Mouse (Mus musculus): ENCODE data around the gene Rac2.

Gene Rac2

DNA sequence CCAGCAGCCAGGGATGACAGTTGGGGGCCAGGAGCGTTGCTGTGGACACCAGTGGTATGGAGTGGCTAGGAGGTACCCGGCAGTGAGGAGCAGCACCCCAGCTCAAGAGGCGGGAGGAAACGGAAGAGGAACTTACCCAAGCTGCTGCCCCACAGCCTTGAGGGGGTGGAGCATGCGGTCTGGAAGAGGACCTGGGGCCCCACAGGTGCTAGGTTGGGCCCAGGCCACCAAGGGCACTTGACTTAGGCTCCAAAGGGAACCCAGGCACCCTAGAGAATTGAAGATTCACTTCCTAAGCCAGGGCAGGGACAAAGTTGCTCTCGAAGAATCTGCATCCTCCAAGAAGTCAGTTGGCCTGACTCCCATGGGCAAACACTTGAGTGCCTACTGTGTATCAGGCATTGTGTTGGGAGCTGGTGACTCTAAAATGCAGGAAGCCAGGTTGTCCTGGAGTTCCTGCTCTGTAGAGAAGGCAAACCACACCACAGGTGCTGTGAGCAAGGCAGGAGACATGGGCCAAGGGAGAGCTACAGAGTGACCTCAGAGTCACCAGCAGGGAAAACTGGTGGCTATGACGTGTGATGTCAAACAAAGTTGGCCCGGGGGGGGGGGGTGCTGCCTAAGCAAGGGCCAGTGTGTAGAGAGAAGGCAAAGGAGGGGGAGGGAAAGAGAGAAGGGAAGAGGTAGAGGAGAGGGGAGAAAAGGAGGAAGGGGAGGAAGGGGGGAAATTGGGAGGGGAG lies at the start of gene Rac2:
TSS of gene Rac2 (minus strand) at position 126 of the 740 bp plus-strand sequence.
- no peak for DNase-seq

DNA sequence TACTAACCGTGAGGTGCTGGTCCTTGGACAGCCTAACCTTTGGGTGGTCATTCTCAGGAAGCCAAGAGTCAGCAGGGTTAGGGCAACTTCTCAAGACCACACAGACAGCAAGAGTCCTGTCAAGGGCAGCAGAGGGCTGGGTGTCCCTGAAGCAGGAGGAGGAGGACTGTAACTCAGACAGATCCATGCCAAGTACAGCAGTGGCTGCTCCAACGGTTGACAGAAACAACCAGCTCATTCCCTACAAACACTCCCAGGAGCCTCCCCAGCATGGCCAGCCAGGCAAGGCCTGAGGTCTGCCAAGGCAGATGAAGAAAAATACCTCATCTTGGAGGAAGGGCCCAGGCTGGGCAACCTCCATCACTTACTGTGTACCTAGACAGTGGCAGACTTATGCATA lies 44.4 kb upstream of the Rac2 start:
- no peak for DNase-seq

DNA sequence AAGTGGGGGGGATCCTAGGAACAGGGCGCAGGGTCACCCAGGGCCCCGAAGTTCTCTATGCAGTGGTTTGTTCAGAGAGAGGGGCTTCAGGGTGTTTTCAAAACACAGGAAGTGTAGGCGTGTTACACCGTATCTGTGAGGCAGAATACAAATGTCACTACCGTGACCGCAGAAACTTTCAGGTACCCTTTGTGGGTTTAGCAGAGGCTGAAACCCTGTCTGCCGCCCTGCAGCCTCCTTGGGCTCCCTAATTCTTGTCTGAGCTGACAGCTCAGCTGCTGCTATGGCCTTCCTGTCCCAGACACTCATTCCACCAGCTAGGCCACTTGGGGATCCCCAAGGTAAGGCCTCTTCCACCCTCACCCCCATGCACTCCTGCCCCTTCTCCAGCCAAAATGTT lies 42.0 kb upstream of the Rac2 start:
- no peak for DNase-seq

DNA sequence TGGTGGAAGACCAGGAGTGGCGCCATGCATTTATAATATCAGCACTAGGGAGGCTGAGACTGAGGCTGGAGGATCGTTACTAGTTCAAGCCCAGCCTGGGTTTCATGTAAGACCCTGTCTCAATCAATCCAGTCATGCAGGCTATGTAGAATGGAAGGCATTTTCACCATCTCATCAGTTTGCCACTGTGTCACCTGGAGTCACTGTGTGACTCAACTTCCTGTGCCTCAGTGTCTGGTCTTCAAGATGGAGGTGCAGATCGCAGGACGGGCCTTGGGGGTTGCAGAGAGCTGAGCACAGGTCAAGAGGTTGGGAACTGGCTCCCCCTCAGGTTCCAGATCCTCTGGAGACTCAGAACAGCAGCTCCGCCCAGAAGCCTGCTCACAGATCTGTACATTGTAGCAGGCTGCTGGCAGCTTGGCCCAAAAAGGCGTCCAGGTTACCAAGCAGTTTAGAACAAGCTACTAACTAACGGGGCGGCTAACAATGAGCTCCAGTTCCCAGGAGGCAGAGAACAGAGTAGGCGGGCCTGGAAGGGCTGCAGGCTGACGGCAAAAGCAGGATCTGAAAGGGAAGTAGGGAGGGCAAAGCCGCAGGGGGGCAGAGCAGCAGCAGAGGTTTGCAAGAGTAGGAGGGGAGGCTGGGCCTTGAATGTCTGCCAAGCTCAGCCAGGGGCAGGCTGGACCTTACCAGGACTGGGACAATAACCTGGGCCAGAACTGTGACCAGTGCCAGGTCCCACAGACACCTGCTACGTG lies 38.3 kb upstream of the Rac2 start:
- DNase-seq, result no peak

DNA sequence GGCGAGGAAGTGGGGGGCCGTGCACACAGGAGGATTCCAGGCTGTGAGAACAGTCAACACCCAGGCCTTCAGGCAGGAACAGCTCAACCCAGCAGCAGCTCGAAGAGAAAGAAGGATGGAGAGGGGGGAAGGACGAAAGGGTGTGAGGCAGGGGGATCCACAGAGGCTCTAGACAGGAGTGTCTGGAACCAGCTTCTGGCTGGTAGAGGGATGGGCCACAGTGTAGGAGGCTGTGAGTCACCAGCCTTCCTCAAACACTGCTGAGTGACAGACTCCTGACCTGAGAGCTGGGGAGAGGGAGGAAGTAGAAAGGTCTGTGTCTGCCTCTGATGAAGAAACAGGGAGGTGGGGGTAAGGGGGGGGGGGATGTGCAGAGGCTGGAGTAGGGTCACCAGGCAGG lies 34.9 kb upstream of the Rac2 start:
- no peak for DNase-seq

DNA sequence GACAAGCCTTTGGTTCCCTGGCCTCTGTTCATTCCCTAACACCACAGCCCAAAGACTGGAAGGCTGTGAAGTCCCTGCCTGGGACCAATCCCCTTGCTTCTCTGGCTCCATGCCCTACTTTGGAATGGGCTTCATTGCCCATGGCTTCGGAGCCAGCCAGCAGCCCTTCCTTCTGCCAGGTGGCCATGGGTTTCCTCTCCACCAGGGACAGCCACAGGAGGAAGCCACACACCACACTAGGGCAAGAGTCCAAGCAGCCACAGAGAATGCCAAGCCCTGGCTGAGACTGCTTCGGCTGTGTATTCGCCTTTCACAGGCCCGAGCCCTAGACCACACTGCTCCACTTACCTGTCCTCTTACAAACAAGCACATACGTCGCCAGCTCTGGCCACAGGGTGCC lies 33.5 kb upstream of the Rac2 start:
- DNase-seq, result peak; percentile 86

DNA sequence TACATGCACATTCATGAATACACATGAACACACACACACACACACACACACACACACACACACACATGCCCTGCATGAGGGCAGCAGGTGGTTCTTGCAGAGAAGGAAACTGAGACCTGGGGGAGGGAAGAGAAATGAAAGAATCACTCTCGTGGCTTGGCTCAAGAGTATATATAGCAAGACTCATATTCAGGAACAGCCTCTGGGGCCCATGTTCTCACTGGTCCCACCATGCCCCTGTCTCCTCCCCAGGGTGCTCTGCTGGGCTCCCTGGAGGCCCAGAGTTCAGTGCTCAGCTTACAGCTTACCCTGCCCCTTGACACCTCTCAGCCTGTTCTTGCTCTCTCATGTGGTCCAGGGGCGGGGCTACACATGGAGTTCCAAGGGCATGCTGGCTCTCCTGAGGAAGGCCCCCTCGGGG lies 32.8 kb upstream of the Rac2 start:
- DNase-seq, result no peak

DNA sequence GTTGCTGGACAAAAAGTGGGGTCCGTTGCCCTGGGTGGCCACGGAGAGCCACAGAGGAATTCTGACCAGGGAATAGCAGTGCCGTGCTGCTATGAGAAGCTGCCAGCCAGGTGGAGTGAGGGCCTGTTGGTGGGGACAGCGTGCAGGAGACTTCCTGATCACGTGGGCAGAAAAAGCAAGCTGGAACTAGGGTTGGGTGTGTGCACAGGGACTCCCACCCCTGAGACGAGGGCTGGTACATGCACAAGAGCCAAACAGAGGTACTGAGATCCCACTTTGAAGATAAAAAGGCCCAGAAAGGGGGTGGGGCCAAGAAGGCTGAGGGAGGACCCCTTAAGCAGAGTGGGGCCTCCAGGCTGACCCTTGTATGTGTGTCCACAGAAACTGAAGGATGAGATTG lies 31.7 kb upstream of the Rac2 start:
- no peak for DNase-seq

DNA sequence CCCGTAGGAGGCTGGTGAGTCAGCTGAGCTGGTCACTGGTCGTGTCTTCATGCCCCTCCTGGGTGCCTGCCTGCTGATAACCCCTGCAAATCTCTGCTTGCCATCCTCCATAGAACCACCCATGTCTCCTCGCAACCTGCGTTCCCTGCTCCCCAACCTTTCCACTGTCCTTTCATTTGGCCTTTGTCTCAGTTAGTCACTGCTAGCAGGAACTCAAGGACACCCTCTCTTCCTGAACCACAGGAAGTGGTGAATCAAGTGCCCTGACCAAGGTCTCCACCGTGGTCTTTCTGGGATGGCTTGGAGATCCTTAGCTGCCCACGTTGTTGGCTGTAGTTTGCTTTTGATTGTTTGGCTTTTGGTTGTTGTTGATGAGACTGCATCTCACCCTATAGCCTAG lies 28.6 kb upstream of the Rac2 start:
- DNase-seq, result no peak

DNA sequence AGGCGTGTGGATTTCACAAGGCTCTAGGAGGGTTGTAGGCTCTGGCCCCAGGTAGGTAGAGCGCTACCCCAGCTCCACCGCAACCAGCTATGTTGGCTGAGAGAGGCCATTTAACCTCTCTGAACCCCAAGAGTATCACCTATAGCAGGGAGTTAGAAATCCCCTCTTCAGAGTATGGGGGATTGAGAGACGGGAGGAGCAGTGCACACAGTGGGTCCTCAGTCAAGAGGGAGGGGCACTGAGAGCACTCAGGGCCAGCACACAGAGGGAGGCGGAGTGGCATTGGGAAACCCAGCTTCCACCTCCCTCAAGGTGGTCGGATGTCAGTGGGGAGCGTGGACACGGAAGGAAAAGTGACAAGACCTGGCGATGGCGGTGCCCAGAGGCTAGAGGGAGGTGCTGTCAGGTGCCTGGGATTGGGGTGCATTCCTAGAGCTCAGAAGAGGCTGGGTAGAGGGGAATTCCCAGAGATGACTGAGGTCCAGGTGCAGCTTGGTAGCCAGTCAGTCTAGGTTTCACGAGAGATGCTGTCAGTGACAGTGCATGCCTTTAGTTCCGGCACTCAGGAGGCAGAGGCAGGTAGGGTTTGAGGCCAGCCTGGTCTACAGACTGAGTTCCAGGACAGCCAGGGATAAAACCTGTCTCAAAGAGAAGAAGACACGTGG lies 27.1 kb upstream of the Rac2 start:
- DNase-seq, result no peak

DNA sequence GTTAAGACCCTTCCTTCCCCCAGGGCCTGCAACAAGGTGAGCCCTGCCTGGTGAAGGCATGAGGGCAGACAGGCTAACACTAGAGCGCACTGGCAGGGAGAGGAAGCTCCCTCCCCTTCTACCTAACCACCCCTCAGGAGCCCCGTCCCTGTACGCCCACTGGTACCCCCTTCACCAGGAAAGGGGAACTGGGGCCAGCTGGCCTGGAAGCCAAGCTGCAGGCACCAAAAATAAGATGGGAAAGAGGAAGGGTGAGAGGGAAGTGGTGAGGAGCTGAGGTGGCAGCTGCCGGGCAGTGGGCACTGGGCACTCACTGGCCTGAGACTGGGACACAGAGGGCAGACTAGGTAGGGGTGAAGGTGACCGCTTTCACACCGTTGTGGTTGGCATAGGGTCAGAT lies 26.5 kb upstream of the Rac2 start:
- DNase-seq, result no peak

DNA sequence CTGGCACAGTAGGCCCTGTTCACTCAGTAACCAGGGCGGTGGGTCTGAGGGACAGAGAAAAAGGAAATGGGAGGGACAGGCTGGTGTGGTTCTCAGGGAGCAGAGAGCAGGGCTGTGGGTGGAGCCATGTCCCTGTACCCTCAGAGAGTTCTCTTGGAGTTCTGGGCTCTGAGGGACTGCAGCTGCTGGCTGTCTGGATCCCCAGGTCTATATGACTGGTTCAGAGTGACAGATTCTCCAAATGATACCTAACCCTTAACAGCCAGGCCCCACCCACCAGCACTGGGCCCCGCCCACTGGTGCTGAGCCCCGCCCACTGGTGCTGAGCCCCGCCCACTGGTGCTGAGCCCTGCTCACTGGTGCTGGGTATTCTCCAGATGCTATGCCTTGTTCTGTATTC lies 25.1 kb upstream of the Rac2 start:
- DNase-seq, result no peak

DNA sequence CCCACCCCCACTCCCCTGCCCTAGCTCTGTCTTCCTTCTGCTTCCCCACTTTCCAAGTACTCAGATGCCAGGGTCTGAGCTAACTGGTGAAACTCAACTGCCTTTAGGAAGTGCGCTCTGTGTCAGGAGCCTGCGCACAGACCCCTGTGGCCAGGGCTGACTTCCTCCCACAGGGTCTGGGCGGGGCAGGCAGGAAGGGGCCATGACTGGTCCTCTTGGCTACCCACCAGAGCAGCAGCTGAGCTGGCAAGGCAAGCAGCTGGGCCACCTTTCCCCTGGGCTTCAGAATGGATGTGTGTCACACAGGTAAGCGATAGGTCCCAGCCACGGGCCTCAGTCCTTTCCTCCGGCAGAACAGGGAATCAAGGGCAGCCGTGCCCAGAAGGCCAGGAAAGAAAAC lies 24.3 kb upstream of the Rac2 start, which contains the start of gene Cyth4:
TSS of gene Cyth4 (plus strand) at position 134 of the 400 bp plus-strand sequence.
- no peak for DNase-seq

DNA sequence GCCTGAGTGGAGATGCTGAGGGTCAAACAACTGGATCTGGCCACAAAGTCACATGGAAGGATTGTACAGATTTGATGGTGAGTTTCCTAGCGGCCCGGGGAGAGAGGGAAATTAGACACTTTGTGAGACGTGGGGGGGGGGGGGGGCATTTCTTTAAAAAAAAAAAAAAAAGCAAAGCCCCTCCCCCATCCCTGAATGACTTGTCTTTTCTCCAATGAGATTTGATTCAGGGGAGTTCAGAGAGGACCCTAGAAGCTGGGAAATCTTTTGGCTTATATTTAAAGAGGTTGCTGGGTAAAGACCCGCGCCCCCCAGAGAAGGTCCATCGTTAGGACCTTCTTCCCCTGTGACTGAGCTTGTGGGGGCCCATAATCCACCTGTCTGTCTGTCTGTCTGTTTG lies 23.9 kb upstream of the Rac2 start:
- no peak for DNase-seq

DNA sequence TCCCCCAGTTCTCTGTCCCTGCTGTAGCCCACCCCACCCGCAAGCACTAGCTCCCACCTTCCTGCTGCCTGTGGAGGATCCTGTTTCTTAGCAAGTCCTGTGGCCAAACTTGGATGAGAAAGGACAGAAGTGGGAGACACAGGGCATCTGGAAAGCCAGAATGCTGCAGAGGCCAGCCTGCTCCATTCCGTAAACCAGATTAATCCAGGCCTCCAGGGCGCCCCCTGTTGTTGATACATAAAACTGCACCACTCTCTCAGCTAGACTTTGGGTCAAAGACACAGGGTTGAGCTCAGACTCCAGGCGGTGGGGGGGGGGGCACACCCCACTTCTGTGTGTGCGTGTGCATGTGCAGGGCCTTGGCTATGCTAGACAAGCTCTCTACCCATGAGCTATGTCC lies 22.9 kb upstream of the Rac2 start:
- no peak for DNase-seq

DNA sequence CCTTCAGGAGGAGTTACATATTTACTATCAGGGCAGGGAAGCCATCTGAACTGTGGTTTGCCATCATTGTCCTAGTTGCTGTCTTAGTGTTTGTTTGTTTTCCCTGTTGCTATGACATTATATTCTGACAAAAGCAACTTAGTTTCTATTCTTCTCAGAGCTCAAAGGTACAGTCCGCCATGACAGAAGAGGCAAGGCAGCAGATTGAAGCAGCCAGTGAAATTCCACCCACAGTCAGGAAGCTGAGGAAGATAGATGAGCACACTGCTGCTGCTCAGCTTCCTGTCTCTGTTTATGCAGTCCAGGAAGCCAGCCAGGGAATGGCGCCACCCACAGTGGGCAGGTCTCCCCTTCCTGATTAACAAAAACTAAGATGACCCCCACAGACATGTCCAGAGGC lies 22.2 kb upstream of the Rac2 start:
- DNase-seq, result no peak

DNA sequence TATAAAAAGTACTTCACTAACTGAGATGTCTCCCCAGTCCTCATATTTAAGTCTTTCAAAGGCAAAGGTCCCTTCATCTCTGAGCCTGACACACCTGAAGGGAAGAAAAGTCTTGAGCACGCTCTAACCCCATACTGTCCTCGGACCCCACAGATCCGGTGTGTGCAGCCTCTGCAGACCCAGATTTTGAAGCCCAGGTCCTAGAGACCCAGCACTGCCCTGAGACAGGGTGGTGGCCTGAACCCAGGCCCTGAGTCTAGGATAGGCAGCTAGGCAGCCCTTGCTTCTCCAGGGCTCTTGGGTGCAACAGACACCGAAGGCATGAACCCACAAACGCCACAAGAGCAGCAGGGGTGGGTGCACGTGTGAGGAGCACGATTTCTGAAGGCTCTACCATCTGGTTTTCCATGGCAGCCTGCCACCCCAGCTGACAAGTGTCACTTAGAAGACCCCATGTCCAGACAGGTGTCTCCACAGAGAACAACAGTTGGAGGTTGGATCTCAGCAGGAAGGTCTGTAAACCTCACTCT lies 21.4 kb upstream of the Rac2 start:
- no peak for DNase-seq

DNA sequence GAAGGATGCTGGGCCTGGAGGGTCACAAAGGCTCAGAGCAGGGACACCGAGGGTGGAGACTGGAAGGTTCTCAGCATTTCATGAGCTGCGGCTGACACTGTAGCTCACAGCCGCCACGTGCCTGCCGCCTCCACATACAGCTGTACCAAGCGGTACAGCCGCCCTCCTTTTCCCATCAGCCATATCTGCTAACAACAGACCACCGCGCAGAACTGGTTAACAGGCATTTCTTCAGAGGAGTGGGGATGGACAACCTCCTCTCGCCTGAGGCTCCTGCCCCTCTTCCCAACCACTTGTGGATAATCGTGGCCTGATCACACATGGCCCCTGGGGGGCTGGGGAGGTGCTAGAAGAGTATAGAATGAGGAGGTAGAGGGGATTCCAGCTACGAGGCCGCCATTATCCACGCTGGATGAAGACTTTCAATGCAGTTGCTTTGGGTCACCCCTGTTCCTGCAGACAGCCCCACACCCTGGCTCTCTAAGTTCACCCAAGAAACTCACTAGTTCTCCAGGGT lies 19.9 kb upstream of the Rac2 start:
- DNase-seq, result no peak

DNA sequence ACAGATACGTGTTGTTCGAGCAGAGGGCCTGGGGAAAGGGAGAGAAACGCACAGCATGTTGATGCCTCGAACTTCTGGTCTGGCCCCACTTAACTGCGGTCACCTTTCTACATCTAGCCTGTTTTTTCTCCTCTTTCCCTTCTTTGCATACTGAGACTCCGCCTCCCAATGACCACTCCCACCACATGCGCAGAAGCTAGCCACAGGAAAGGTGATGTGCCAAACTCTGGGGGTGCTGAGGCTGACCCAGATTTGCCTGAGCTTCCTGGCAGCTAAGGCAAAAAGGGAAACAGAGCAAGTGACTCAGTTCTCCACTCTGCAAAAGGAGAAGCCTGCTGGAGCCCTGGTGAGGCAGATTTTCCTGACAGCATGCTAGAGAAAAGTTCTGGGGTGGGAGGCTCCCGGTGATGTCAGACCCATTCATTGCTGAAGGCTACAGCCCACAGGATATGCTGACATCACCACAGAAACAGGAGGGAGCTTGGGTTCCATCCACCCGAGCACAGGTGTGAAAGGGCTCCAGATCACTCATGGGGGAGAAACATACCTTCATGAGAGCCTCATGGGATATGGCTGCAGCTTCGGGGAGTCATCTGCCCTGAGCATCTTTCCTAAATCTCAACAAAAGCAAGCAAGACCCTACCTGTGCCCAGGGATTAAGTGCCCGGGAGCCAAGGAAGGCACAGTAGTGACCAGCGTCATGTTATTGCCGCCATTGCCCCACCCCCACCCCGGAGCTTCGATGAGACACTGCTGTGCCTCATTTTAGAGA lies 19.3 kb upstream of the Rac2 start:
- no peak for DNase-seq

DNA sequence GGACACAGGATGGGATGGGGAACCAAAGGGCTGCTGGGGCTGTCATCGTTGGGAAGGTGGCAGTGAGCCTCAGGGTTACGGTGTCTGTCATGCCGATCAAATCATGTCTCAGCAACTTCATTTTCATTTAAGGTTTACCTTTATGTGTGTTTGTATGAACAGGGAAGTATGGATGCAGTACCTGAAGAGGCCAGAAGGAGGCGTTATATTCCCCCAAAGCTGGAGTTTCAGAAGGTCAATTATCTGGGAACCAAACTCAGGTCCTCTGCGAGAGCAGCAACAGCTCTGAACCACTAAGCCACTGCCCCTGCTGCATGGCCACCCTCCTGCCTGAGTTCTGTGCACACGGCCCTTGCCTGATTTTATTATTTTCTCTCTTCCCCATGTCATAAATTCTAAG lies 18.2 kb upstream of the Rac2 start:
- DNase-seq, result no peak

DNA sequence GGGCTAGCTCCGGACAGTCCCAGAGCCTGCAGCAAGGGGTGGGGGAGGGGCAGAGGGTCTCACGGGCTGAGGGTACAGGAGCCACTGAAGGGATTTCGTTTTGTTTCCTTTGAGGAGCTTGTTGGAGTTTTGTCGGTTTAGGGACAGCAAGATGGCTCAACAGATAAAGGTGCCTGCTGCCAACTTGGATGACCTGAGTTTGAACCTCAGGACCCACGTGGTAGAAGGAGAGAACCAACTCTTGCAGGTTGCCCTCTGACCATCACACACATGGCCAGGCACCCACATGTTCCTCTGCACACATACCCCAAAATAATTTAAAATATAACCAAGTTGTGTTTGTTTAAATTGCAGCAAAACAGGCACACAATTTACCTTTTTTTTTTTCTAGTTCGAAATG lies 17.4 kb upstream of the Rac2 start:
- DNase-seq, result no peak

DNA sequence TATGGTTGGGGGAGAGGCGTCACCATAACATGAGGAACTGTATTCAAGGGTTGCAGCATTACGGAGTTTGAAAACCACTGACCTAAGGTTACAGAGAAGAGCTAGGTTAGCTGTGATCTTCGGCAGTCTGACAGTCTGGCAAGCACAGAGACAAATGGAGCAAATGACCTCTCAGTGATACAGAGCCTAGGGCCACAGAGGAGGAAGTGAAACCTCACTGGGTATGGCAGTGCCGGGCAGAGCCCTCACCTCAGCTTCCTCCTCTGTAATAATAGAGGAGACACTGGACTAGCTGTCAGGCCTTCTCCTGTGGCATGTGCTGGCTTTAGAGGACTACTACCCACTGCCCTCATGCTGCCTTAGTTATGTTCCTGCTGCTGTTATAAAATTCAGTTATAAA lies 16.3 kb upstream of the Rac2 start:
- DNase-seq, result no peak

DNA sequence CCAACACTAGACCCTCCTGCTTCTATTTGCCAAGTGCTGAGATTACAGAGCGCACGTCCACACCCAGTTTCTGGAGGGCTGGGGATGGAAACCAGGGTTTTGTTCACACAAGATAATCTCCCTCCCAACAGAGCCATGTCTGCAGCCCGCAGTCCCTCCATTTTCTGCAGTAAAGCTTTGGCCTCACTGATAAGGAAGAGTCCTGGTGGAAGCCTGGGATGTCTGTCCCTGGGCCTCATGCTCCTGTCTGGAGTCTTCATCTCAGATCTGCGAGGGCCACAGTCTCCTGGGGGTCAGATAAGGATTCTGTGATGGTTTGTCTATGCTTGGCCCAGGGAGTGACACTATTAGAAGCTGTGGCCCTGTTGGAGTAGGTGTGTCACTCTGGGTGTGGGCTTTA lies 15.5 kb upstream of the Rac2 start:
- DNase-seq, result no peak
